Mouse (Mus musculus) limb, embryonic 12.5 days (tissue): ENCODE results near the gene Ptpn14. TPM values are rescaled to one million over a fixed set of nuclear protein-coding genes. Genes with fewer than 3 reads are reported as not detected.

ENCODE experiments used
- ATAC-seq: fragments of 200-750 bp; cut with Nextera tagmentation; 2 replicates; pipeline ENCODE4 v1.8.0; 2017; ENCODE audit warnings: low read depth, moderate TSS enrichment; ENCODE audit not compliant: insufficient number of reproducible peaks, insufficient read depth, low FRiP score, low TSS enrichment
- H3K27ac ChIP-seq: fragments of 300-500 bp; sonication (generic); 2 replicates; pipeline ENCODE4 v1.5.1; 2016; ENCODE audit warnings: mild to moderate bottlenecking, moderate library complexity
- H3K27me3 ChIP-seq: fragments of 300-500 bp; sonication (generic); 2 replicates; pipeline ENCODE4 v1.6.1; 2016; ENCODE audit warnings: mild to moderate bottlenecking, moderate library complexity
- H3K36me3 ChIP-seq: fragments of 300-500 bp; sonication (generic); 2 replicates; pipeline ENCODE4 v1.6.1; 2016; ENCODE audit warnings: mild to moderate bottlenecking, moderate library complexity
- H3K4me1 ChIP-seq: fragments of 300-500 bp; sonication (generic); replicated peaks from 2 replicates; pipeline ENCODE4 v1.6.1; 2016
- H3K4me2 ChIP-seq: fragments of 300-500 bp; sonication (generic); 2 replicates; pipeline ENCODE4 v1.6.1; 2016; ENCODE audit warnings: mild to moderate bottlenecking, moderate library complexity
- H3K4me3 ChIP-seq: fragments of 300-500 bp; sonication (generic); replicated peaks from 2 replicates; pipeline ENCODE4 v1.5.1; 2016; ENCODE audit warnings: mild to moderate bottlenecking
- H3K9ac ChIP-seq: fragments of 300-500 bp; sonication (generic); replicated peaks from 2 replicates; pipeline ENCODE4 v1.6.1; 2016; ENCODE audit warnings: mild to moderate bottlenecking, moderate library complexity
- H3K9me3 ChIP-seq: fragments of 300-500 bp; sonication (generic); 2 replicates; pipeline ENCODE4 v1.6.1; 2016; ENCODE audit warnings: mild to moderate bottlenecking, moderate library complexity
- WGBS: fragments of 180-500 bp; shearing (Covaris S2); methylation state at CpG from one replicate; pipeline ENCODE4 v1.1.7; 2016; 5-methylcytosine and 5-hydroxymethylcytosine counted together
- polyA plus RNA-seq: library from polyadenylated mRNA; unstranded; fragments of >200 nt; fragmentation: Nextera tagmentation; extraction: Ambion mirVana; gene quantifications from 2 replicates; pipeline ENCODE4 v1.2.1, GENCODE M21; 2016

Ptpn14 gene
- polyA plus RNA-seq, 1 experiment from 2014 or later, result 9.6 TPM

DNA sequence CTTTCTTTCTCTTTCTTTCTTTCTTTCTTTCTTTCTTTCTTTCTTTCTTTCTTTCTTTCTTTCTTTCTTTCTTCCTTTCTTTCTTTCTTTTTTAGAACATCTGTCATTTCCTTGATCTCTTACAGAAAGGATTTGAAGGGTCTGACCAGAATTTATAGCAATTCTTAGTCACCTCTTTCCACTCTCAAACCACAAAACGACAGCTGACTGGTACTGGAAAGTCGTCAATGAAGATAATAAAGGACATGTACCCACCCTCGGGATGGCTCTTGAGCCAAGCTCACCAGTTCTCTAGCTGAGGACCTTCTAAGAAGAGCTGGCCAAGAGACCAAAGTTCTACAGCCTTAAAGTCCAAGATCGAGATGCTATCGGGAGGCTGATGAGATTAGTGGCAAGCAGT lies 9.5 kb upstream of the Ptpn14 start:
- Histone ChIP-seq H3K36me3 (no peaks in the 10 kb centered on the region), H3K27me3 (peaks cover 3% of the 10 kb centered on the region; the same call in 1 of the 2 replicates), H3K27ac (no peak overlapping the region), H3K4me3 (no peak overlapping the region), H3K9me3 (peaks cover 5% of the 10 kb centered on the region; the same call in 1 of the 2 replicates), H3K4me1 (peaks cover 5% of the 10 kb centered on the region; the same call in 1 of the 2 replicates), H3K4me2 (no peak overlapping the region), H3K9ac (no peak overlapping the region)
- ATAC-seq, result no peak
- WGBS, result 79% methylated on average over 5 of the region's 5 CpGs

DNA sequence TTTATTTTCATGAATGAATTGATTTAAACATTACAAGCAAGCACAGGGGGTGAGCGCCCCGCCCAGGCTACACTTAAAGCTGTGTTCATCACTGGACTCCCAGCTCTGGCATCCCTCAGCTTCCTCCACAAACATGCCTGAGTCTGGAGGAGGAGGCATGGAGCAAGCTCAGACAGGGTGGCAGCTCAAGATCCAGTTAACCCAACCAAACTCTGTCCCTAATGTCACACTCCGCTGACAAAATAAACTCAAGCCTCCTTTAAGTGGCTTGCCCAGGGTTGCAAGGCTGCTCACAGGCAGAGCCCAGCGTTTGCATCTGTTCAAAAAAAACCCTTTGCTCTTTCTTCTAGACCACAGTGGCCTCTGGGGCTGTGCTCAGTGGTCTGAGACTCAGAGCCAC lies 1.9 kb upstream of the Ptpn14 start:
- Histone ChIP-seq H3K9me3 (no peaks in the 10 kb centered on the region), H3K4me2 (no peak overlapping the region), H3K27me3 (no peaks in the 10 kb centered on the region), H3K4me3 (no peak overlapping the region), H3K27ac (no peak overlapping the region), H3K9ac (no peak overlapping the region), H3K36me3 (no peaks in the 10 kb centered on the region), H3K4me1 (peaks cover 37% of the 10 kb centered on the region)
- 69% methylated on average over 4 of the region's 4 CpGs for WGBS
- no peak for ATAC-seq

DNA sequence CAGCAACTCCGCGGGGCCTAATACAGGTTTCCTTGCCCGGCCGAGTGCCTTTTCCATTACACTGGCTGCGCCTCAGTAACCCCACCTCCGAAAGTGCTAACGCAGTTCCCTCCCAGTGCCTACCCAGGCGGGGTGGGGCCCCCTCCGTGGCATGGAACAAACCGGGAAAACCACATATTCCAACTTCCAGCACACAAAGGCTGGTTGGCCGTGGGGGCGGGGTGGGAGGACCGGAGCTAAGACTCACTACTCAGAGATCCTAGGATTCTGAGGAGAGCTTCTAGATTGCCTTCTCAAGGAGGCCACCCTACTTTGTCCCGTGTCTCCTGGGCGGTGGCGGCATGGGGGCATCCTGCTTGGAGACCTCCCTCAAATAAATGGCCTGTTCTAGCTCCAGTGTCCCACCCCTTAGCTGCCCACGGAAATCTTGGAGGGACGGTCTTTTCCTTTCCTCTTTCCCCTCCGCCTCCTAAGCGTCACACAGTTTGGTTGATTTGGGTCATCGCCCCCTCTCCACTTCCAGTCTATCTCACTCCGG lies 653 bp upstream of the Ptpn14 start:
- Histone ChIP-seq H3K4me1 (peaks cover 49% of the 10 kb centered on the region), H3K4me2 (peak overlapping the region; percentile 79), H3K27me3 (no peaks in the 10 kb centered on the region), H3K36me3 (no peaks in the 10 kb centered on the region), H3K27ac (peak overlapping the region; percentile 95), H3K9me3 (no peaks in the 10 kb centered on the region), H3K4me3 (peak overlapping the region; percentile 86), H3K9ac (peak overlapping the region; percentile 95)
- WGBS, result 2% methylated on average over 22 of the region's 22 CpGs
- ATAC-seq, result peak; percentile 69

- Histone ChIP-seq H3K9ac (peak overlapping the region; percentile 95), H3K4me3 (peak overlapping the region; percentile 86), H3K36me3 (no peaks in the 10 kb centered on the region), H3K9me3 (no peaks in the 10 kb centered on the region), H3K27me3 (no peaks in the 10 kb centered on the region), H3K4me2 (peak overlapping the region; percentile 79), H3K4me1 (peaks cover 50% of the 10 kb centered on the region), H3K27ac (peak overlapping the region; percentile 95)
- no peak for ATAC-seq
- under 1% methylated on average over 15 of the region's 15 CpGs for WGBS
These were observed 682 bp downstream of the Ptpn14 start for GRCm38 (mm10) chr1:189728784-189729115.

GRCm38 (mm10) chr1:189729141-189729815 lies 1.2 kb downstream of the Ptpn14 start:
- Histone ChIP-seq H3K27ac (peak overlapping the region; percentile 95; the same call in 1 of the 2 replicates), H3K9ac (peak overlapping the region; percentile 95), H3K27me3 (no peaks in the 10 kb centered on the region), H3K4me3 (peak overlapping the region; percentile 86), H3K4me1 (peaks cover 50% of the 10 kb centered on the region), H3K36me3 (no peaks in the 10 kb centered on the region), H3K4me2 (peak overlapping the region; percentile 79), H3K9me3 (no peaks in the 10 kb centered on the region)
- WGBS, result 5% methylated on average over 17 of the region's 17 CpGs
- ATAC-seq, result no peak

DNA sequence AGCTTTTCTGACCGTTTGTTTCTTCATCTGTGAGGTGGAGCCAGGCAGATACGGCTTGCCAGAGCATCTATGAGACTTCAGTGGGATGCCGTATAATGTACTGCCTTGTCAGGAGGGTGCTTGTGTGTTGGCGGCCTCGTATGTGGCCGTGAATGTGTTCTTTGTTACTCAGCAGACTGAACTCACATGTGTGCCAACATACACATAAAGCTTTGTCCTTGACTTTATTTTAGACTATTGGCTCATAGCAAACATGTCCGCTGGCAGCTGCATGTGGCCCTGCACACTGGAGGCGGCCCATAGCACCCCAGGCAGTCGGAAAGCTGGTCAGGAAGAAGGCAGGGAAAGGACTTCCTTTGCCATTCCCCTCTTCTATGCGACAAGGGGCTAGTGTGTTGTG lies 3.6 kb downstream of the Ptpn14 start:
- Histone ChIP-seq H3K27ac (peak overlapping the region; percentile 72), H3K4me2 (peak overlapping the region; percentile 18), H3K9me3 (no peaks in the 10 kb centered on the region), H3K9ac (no peak overlapping the region), H3K36me3 (no peaks in the 10 kb centered on the region), H3K4me3 (no peak overlapping the region), H3K27me3 (no peaks in the 10 kb centered on the region), H3K4me1 (peaks cover 42% of the 10 kb centered on the region)
- no peak for ATAC-seq
- WGBS, result 67% methylated on average over 10 of the region's 10 CpGs

DNA sequence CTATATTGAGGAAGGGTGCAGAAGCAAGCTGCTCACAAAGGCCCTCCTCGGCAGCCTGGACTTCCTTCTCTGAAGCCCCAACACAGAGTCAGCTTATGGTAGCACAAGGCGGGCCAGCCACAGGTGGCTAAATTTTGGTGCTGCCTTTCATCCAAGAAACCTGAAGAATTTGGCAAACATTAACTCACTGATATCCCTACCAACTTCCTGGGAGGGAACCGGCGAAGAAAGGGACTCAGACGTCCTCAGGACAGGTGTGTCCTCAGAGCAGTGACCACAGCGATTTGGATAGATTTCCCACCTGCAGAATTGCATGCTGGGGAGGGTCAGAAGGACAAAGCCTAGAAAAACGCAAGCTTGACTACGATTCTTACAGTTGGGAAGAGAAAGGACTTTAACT lies 4.1 kb downstream of the Ptpn14 start:
- Histone ChIP-seq H3K36me3 (no peaks in the 10 kb centered on the region), H3K27ac (peak overlapping the region; percentile 72), H3K9ac (no peak overlapping the region), H3K9me3 (no peaks in the 10 kb centered on the region), H3K4me1 (peaks cover 39% of the 10 kb centered on the region), H3K27me3 (no peaks in the 10 kb centered on the region), H3K4me2 (no peak overlapping the region), H3K4me3 (no peak overlapping the region)
- no peak for ATAC-seq
- whole genome bisulfite sequencing, result 80% methylated on average over 8 of the region's 8 CpGs

- Histone ChIP-seq H3K4me2 (no peak overlapping the region), H3K9me3 (no peaks in the 10 kb centered on the region), H3K27ac (no peak overlapping the region), H3K4me3 (no peak overlapping the region), H3K4me1 (peaks cover 20% of the 10 kb centered on the region), H3K9ac (no peak overlapping the region), H3K27me3 (no peaks in the 10 kb centered on the region), H3K36me3 (peaks cover 5% of the 10 kb centered on the region; the same call in 1 of the 2 replicates)
- ATAC-seq, result no peak
- 90% methylated on average over 7 of the region's 7 CpGs for WGBS
These were observed 12.0 kb downstream of the Ptpn14 start for GRCm38 (mm10) chr1:189740075-189740474.

- no peaks in the 10 kb centered on the region for H3K27me3 ChIP-seq
- ATAC-seq, result no peak
- H3K4me1 ChIP-seq, result peaks cover 35% of the 10 kb centered on the region
- no peak overlapping the region for H3K4me2 ChIP-seq
- WGBS, result 94% methylated on average over 5 of the region's 5 CpGs
- H3K4me3 ChIP-seq, result no peak overlapping the region
- H3K9ac ChIP-seq, result no peak overlapping the region
- no peak overlapping the region for H3K27ac ChIP-seq
- H3K9me3 ChIP-seq, result no peaks in the 10 kb centered on the region
- H3K36me3 ChIP-seq, result peaks cover 5% of the 10 kb centered on the region; the same call in 1 of the 2 replicates
These were observed 14.0 kb downstream of the Ptpn14 start for GRCm38 (mm10) chr1:189742041-189742440.

GRCm38 (mm10) chr1:189743136-189743535 lies 15.1 kb downstream of the Ptpn14 start:
- H3K4me2 ChIP-seq, result no peak overlapping the region
- no peak overlapping the region for H3K27ac ChIP-seq
- H3K9me3 ChIP-seq, result no peaks in the 10 kb centered on the region
- no peak overlapping the region for H3K4me3 ChIP-seq
- peaks cover 36% of the 10 kb centered on the region for H3K4me1 ChIP-seq
- no peak overlapping the region for H3K9ac ChIP-seq
- peaks cover 5% of the 10 kb centered on the region; the same call in 1 of the 2 replicates for H3K36me3 ChIP-seq
- WGBS, result 89% methylated on average over 5 of the region's 5 CpGs
- ATAC-seq, result no peak
- H3K27me3 ChIP-seq, result no peaks in the 10 kb centered on the region

GRCm38 (mm10) chr1:189744914-189745710 lies 17.0 kb downstream of the Ptpn14 start:
- no peaks in the 10 kb centered on the region for H3K27me3 ChIP-seq
- no peak overlapping the region for H3K4me2 ChIP-seq
- H3K36me3 ChIP-seq, result peaks cover 8% of the 10 kb centered on the region; the same call in 1 of the 2 replicates
- peaks cover 21% of the 10 kb centered on the region for H3K4me1 ChIP-seq
- H3K9me3 ChIP-seq, result no peaks in the 10 kb centered on the region
- ATAC-seq, result no peak
- H3K4me3 ChIP-seq, result no peak overlapping the region
- H3K9ac ChIP-seq, result no peak overlapping the region
- WGBS, result 37% methylated on average over 4 of the region's 4 CpGs
- H3K27ac ChIP-seq, result peak overlapping the region; percentile 35; the same call in 1 of the 2 replicates
